Comparison of ENCODE assay signal across 7 mouse cellular contexts in the genomic region with DNA sequence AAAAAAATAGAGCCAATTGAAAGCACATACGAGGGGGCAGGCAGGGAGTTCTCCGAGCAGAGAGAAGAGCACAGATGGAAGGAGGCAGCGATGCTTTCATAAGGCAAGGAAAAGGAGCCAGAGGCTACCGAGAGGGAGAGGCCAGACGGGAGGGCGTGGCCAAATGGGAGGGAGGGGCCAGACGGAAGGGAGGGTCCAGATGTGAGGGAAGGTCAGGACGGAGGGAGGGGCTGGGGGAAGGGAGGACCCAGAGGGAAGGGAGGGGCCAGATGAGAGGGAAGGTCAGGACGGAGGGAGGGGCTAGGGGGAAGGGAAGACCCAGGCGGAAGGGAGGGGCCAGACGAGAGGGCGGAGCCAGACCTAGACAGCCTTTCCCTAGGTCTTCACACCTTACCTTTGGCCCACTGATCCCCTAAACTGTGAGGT. TPM values are rescaled to one million over a fixed set of nuclear protein-coding genes. Genes with fewer than 3 reads are reported as not detected.
A peak's percentile ranks its signal among the peaks of the same experiment; 100 is the strongest.
DNase-seq lines count a peak whose midpoint lies in the region; ATAC-seq lines count a peak whose summit lies in the region.

No protein-coding gene starts in this region.

- DNase-seq in 3T3-L1 (ENCODE audit: low read depth, low spot score) = peak; percentile 60
- DNase-seq in B cell, adult 2 months = peak; percentile 60 to 64
- DNase-seq in embryo, embryonic 10 days (ENCODE audit: low spot score) = peak; percentile 89
- peak; percentile 72 for DNase-seq in neural tube, embryonic 11.5 days (ENCODE audit: low spot score)
- DNase-seq in left cerebral cortex, adult 8-10 months (ENCODE audit: low spot score in 2 of 2) = no peak

- H3K27me3 ChIP-seq in heart, embryonic 15.5 days = no peaks in the 10 kb centered on the region
- no peaks in the 10 kb centered on the region for H3K27me3 ChIP-seq in limb, embryonic 15.5 days
- no peaks in the 10 kb centered on the region for H3K27me3 ChIP-seq in neural tube, embryonic 11.5 days (ENCODE audit: control insufficient read depth, insufficient read depth, low read length)

- peaks cover 58% of the 10 kb centered on the region for H3K4me1 ChIP-seq in heart, embryonic 15.5 days (replicated peaks)
- H3K4me1 ChIP-seq in limb, embryonic 15.5 days = peaks cover 6% of the 10 kb centered on the region
- H3K4me1 ChIP-seq in neural tube, embryonic 11.5 days (ENCODE audit: control insufficient read depth, insufficient read depth, low read length) = no peaks in the 10 kb centered on the region

- no peaks in the 10 kb centered on the region for H3K9me3 ChIP-seq in heart, embryonic 15.5 days (replicated peaks)
- no peaks in the 10 kb centered on the region for H3K9me3 ChIP-seq in limb, embryonic 15.5 days
- H3K9me3 ChIP-seq in neural tube, embryonic 11.5 days (ENCODE audit: control insufficient read depth, low read length) = no peaks in the 10 kb centered on the region

- H3K9ac ChIP-seq in heart, embryonic 15.5 days = no peak overlapping the region
- no peak overlapping the region for H3K9ac ChIP-seq in limb, embryonic 15.5 days
- H3K9ac ChIP-seq in neural tube, embryonic 11.5 days (ENCODE audit: low read length) = no peak overlapping the region

- H3K27ac ChIP-seq in heart, embryonic 15.5 days = peak overlapping the region; percentile 92
- H3K27ac ChIP-seq in limb, embryonic 15.5 days = no peak overlapping the region
- no peak overlapping the region for H3K27ac ChIP-seq in neural tube, embryonic 11.5 days (ENCODE audit: low read depth, low read length)

- H3K36me3 ChIP-seq in heart, embryonic 15.5 days = no peaks in the 10 kb centered on the region
- no peaks in the 10 kb centered on the region for H3K36me3 ChIP-seq in limb, embryonic 15.5 days
- no peaks in the 10 kb centered on the region for H3K36me3 ChIP-seq in neural tube, embryonic 11.5 days (ENCODE audit: control insufficient read depth, insufficient read depth, low read length)

- peak overlapping the region; percentile 15; the same call in 1 of the 2 replicates for H3K4me2 ChIP-seq in heart, embryonic 15.5 days
- peak overlapping the region; percentile 19; the same call in 1 of the 2 replicates for H3K4me2 ChIP-seq in limb, embryonic 15.5 days
- H3K4me2 ChIP-seq in neural tube, embryonic 11.5 days (ENCODE audit: low read depth) = no peak overlapping the region

- no peak overlapping the region for H3K4me3 ChIP-seq in heart, embryonic 15.5 days
- H3K4me3 ChIP-seq in limb, embryonic 15.5 days = no peak overlapping the region
- H3K4me3 ChIP-seq in neural tube, embryonic 11.5 days (ENCODE audit: low read depth, low read length) = no peak overlapping the region

- WGBS in heart, embryonic 15.5 days = 12% methylated on average over 12 of the region's 12 CpGs
- 2% methylated on average over 12 of the region's 12 CpGs for WGBS in limb, embryonic 15.5 days
- 3% methylated on average over 12 of the region's 12 CpGs for WGBS in neural tube, embryonic 11.5 days

- no peak for ATAC-seq in heart, embryonic 15.5 days (replicated peaks; ENCODE audit: insufficient number of reproducible peaks, insufficient read depth, low FRiP score, low read depth)
- no peak for ATAC-seq in limb, embryonic 15.5 days (ENCODE audit: insufficient number of reproducible peaks, low FRiP score, low TSS enrichment, low read depth)
- no peak; the same call in 1 of the 2 replicates for ATAC-seq in neural tube, embryonic 11.5 days (ENCODE audit: insufficient read depth, low FRiP score, low TSS enrichment)

RNA-seq across cellular contexts. Expression of gene Prrc2b, which starts 18.3 kb away (rescaled TPM):
- polyA plus RNA-seq in heart, embryonic 15.5 days (2015; fragmentation: Nextera tagmentation; extraction: Ambion mirVana) = 21.0 and 34.8 TPM in 2 replicates
- 40.8 and 44.8 TPM in 2 replicates for polyA plus RNA-seq in limb, embryonic 15.5 days (2015; fragmentation: Nextera tagmentation; extraction: Ambion mirVana)
- polyA plus RNA-seq in neural tube, embryonic 11.5 days (2014; fragmentation: Nextera tagmentation; extraction: Ambion mirVana) = 73.9 and 81.1 TPM in 2 replicates
- total RNA-seq in left cerebral cortex, adult 8-10 months (2022) = 100 to 1,000 TPM; 248 to 277 (median 262) TPM

RNA-seq across cellular contexts. Expression of gene Plpp7, which starts 37.3 kb away (rescaled TPM):
- polyA plus RNA-seq in heart, embryonic 15.5 days (2015; fragmentation: Nextera tagmentation; extraction: Ambion mirVana) = 15.9 and 16.1 TPM in 2 replicates
- 7.2 and 11.3 TPM in 2 replicates for polyA plus RNA-seq in limb, embryonic 15.5 days (2015; fragmentation: Nextera tagmentation; extraction: Ambion mirVana)
- polyA plus RNA-seq in neural tube, embryonic 11.5 days (2014; fragmentation: Nextera tagmentation; extraction: Ambion mirVana) = 8.9 and 9.3 TPM in 2 replicates
- 10 to 100 TPM; 26.8 to 31.7 (median 28.8) TPM for total RNA-seq in left cerebral cortex, adult 8-10 months (2022)

RNA-seq across cellular contexts. Expression of gene Fam78a, which starts 47.9 kb away (rescaled TPM):
- polyA plus RNA-seq in heart, embryonic 15.5 days (2015; fragmentation: Nextera tagmentation; extraction: Ambion mirVana) = 26.7 and 29.1 TPM in 2 replicates
- 4.1 and 5.3 TPM in 2 replicates for polyA plus RNA-seq in limb, embryonic 15.5 days (2015; fragmentation: Nextera tagmentation; extraction: Ambion mirVana)
- 3.1 TPM in 2 replicates for polyA plus RNA-seq in neural tube, embryonic 11.5 days (2014; fragmentation: Nextera tagmentation; extraction: Ambion mirVana)
- 10 to 100 TPM in 1 of 4 experiments, 1 to 10 TPM in 3; 6.9 to 15.6 (median 8.9) TPM for total RNA-seq in left cerebral cortex, adult 8-10 months (2022)

Comparison
In these comparisons a context has a peak if more than half of its experiments do, and no peak if none do; other contexts are left out.
1. DNase-seq: peak in 3T3-L1 (single experiment), B cell, adult 2 months (2 of 2), embryo, embryonic 10 days (single experiment) and neural tube, embryonic 11.5 days (single experiment); none in left cerebral cortex, adult 8-10 months (0 of 2).